Mouse (Mus musculus): ENCODE measurements around the gene Gpcpd1. TPM values are rescaled to one million over a fixed set of nuclear protein-coding genes. Genes with fewer than 3 reads are reported as not detected.

The Gpcpd1 gene
- 0.90 and 1.0 TPM in 2 replicates for polyA plus RNA-seq (2012; rRNA removed)

DNA sequence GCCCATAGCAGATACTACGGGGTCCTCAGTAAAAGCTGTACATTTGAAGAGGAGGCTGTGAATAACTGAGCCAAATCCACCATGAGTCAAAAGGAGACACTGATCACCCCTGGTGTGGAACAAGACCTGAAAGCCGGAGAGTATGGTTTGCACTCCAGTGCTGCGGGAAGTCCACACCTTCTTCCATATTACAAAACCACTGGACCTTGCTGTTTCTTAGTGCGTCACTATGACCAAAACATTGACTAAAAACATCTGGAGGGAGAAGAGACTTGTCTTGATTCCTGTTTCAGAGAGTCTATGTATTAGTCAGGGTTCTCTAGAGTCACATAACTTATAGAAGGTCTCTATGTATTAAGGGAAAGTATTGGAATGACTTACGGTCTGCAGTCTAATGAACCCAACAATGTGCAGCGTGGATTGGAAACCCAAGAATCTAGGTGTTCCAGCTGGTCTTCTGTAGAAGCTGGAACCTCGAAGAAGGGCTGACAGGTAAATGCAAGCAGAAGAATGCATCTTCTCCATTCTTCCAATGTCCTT is at the start of gene Gpcpd1:
Gene Gpcpd1 (minus strand): TSS at position 490 of the 540 bp plus-strand sequence.

Other genes starting within 250 kb of the Gpcpd1 start
- 0.01 TPM in 1 of 2 replicates, not detected in the other for gene Prokr2, start 202.3 kb downstream of the Gpcpd1 start, polyA plus RNA-seq (2012; rRNA removed)
- 4.0 and 5.1 TPM in 2 replicates for gene Shld1, start 99.2 kb upstream of the Gpcpd1 start, polyA plus RNA-seq (2012; rRNA removed)
- 3.8 and 7.4 TPM in 2 replicates for gene Chgb, start 193.5 kb upstream of the Gpcpd1 start, polyA plus RNA-seq (2012; rRNA removed)
- 0.34 and 0.58 TPM in 2 replicates for gene Trmt6, start 228.3 kb upstream of the Gpcpd1 start, polyA plus RNA-seq (2012; rRNA removed)
- 0.31 and 0.54 TPM in 2 replicates for gene Mcm8, start 228.4 kb upstream of the Gpcpd1 start, polyA plus RNA-seq (2012; rRNA removed)

All from stomach, adult 2 months (tissue).